In genomic region chr8:84825636-84826035, GRCm38 (mm10) we compare ENCODE assay signal across 15 mouse cellular contexts. TPM values are rescaled to one million over a fixed set of nuclear protein-coding genes. Genes with fewer than 3 reads are reported as not detected.
DNase-seq lines count a peak whose midpoint lies in the region; ATAC-seq and TF ChIP-seq lines count a peak whose summit lies in the region.
"Had no signal": no experiment of that assay in that cellular context is flagged by ENCODE, and none has a peak within 500 bp of the region (broad histone marks: within the 10 kb centered on the region; RNA-seq: fewer than 3 reads in every experiment).

No protein-coding gene starts in this region.

- no peak for TF ChIP-seq CTCF in MEL (IDR thresholded peaks at IDR 0.05 in 2 of 3, conservative IDR thresholded peaks at IDR 0.05 in 1 of 3; ENCODE audit: control insufficient read depth in 1 of 3, insufficient read depth in 1 of 3, low read depth in 2 of 3, low read length in 3 of 3, poor library complexity in 1 of 3, severe bottlenecking in 1 of 3)
- no peak for TF ChIP-seq CTCF in liver, embryonic 14.5 days (IDR thresholded peaks at IDR 0.05; ENCODE audit: low read depth)
- no peak for TF ChIP-seq CTCF in midbrain, postnatal 0 days (IDR thresholded peaks at IDR 0.05)
- TF ChIP-seq CTCF in layer of hippocampus, adult 2 months (conservative IDR thresholded peaks at IDR 0.05): no peak

- TF ChIP-seq POLR2A in MEL (IDR thresholded peaks at IDR 0.05; ENCODE audit: control insufficient read depth in 1 of 2, insufficient read depth in 1 of 2, low read depth in 1 of 2, low read length in 2 of 2, poor library complexity in 1 of 2): no peak

- peak overlapping the region; percentile 50 to 61 for H3K4me3 ChIP-seq in MEL (ENCODE audit: control insufficient read depth in 1 of 2, insufficient read depth in 1 of 2, low read depth in 2 of 2, low read length in 2 of 2)
- no peak overlapping the region for H3K4me3 ChIP-seq in liver, embryonic 14.5 days (ENCODE audit: insufficient read depth in 1 of 2, low read depth in 2 of 2, low read length in 2 of 2)
- H3K4me3 ChIP-seq in midbrain, postnatal 0 days (ENCODE audit: low read depth, low read length): no peak overlapping the region
- H3K4me3 ChIP-seq in layer of hippocampus, adult 2 months: no peak overlapping the region
- H3K4me3 ChIP-seq: embryonic facial prominence, embryonic 13.5 days; forebrain, embryonic 12.5 days; midbrain, embryonic 10.5 days; neural tube, embryonic 12.5 days had no signal

- no peaks in the 10 kb centered on the region for H3K27me3 ChIP-seq in MEL (ENCODE audit: control insufficient read depth in 1 of 2, insufficient read depth in 2 of 2, low read length in 2 of 2)
- H3K27me3 ChIP-seq in liver, embryonic 14.5 days (ENCODE audit: control insufficient read depth, insufficient read depth, low read length): no peaks in the 10 kb centered on the region
- no peaks in the 10 kb centered on the region; the same call in 1 of the 2 replicates for H3K27me3 ChIP-seq in splenic B cell, adult 2 months (ENCODE audit: control insufficient read depth, insufficient read depth, low read length, poor library complexity, severe bottlenecking)
- no peaks in the 10 kb centered on the region for H3K27me3 ChIP-seq in midbrain, postnatal 0 days (ENCODE audit: insufficient read depth, low read length)

- H3K27ac ChIP-seq in MEL (ENCODE audit: control insufficient read depth, low read depth, low read length): peak overlapping the region; percentile 71
- peak overlapping the region; percentile 60 for H3K27ac ChIP-seq in liver, embryonic 14.5 days
- H3K27ac ChIP-seq in midbrain, postnatal 0 days (ENCODE audit: low read depth, low read length): no peak overlapping the region
- no peak overlapping the region for H3K27ac ChIP-seq in layer of hippocampus, adult 2 months
- H3K27ac ChIP-seq: embryonic facial prominence, embryonic 13.5 days; forebrain, embryonic 12.5 days; midbrain, embryonic 10.5 days; neural tube, embryonic 12.5 days had no signal

- H3K4me2 ChIP-seq in liver, embryonic 14.5 days (ENCODE audit: low read depth): peak overlapping the region; percentile 26
- H3K4me2 ChIP-seq in midbrain, postnatal 0 days (ENCODE audit: low read depth, low read length, poor library complexity, severe bottlenecking): no peak overlapping the region
- H3K4me2 ChIP-seq: embryonic facial prominence, embryonic 13.5 days; forebrain, embryonic 12.5 days; neural tube, embryonic 12.5 days had no signal

- peak in 1 of 2 experiments; percentile 27; a peak in 1 of 4 replicates for TF ChIP-seq EP300 in MEL (IDR thresholded peaks at IDR 0.05; ENCODE audit: low read depth in 1 of 2, low read length in 2 of 2)
- TF ChIP-seq EP300 in liver, embryonic 14.5 days (IDR thresholded peaks at IDR 0.05; ENCODE audit: low read depth): no peak

- peak; percentile 72 for DNase-seq in CD4-positive helper T cell, adult 2 months (ENCODE audit: low read depth, low spot score)
- DNase-seq in MEL (ENCODE audit: low read depth, low spot score): peak; percentile 78
- no peak for DNase-seq in liver, embryonic 14.5 days (ENCODE audit: low read depth in 3 of 3, low spot score in 3 of 3)
- DNase-seq in splenic B cell, adult 2 months (ENCODE audit: low read depth, low spot score): peak; percentile 31
- DNase-seq in midbrain, postnatal 0 days (ENCODE audit: low spot score): no peak
- DNase-seq in left cerebral cortex, adult 9 months (ENCODE audit: low spot score in 2 of 2): no peak
- DNase-seq in cerebellum, adult 9-10 months: no peak
- DNase-seq in layer of hippocampus, adult 2 months (ENCODE audit: low spot score in 2 of 2): no peak
- DNase-seq: cerebellum, adult 2 months; heart, postnatal 36 days had no signal

- peak overlapping the region; percentile 35 for H3K9ac ChIP-seq in MEL (ENCODE audit: control insufficient read depth, low read depth, low read length, poor library complexity, severe bottlenecking)
- no peak overlapping the region; the same call in 1 of the 2 replicates for H3K9ac ChIP-seq in liver, embryonic 14.5 days (replicated peaks)
- H3K9ac ChIP-seq in midbrain, postnatal 0 days (replicated peaks; ENCODE audit: low read length, poor library complexity, severe bottlenecking): no peak overlapping the region
- H3K9ac ChIP-seq: embryonic facial prominence, embryonic 13.5 days; forebrain, embryonic 12.5 days; neural tube, embryonic 12.5 days had no signal

- no peaks in the 10 kb centered on the region; the same call in 1 of the 2 replicates for H3K79me2 ChIP-seq in MEL (ENCODE audit: control insufficient read depth, insufficient read depth, low read length, poor library complexity)

- no peak for TF ChIP-seq RAD21 in MEL (IDR thresholded peaks at IDR 0.05; ENCODE audit: low read depth, low read length)

- H3K9me3 ChIP-seq in MEL (replicated peaks; ENCODE audit: insufficient read depth, low read length): no peaks in the 10 kb centered on the region
- no peaks in the 10 kb centered on the region for H3K9me3 ChIP-seq in liver, embryonic 14.5 days (ENCODE audit: control insufficient read depth, low read length)
- H3K9me3 ChIP-seq in midbrain, postnatal 0 days (ENCODE audit: low read length): no peaks in the 10 kb centered on the region
- H3K9me3 ChIP-seq: embryonic facial prominence, embryonic 13.5 days; forebrain, embryonic 12.5 days; midbrain, embryonic 10.5 days; neural tube, embryonic 12.5 days had no signal

- WGBS in liver, embryonic 14.5 days (ENCODE audit: insufficient replicate concordance): 21% methylated on average over 4 of the region's 4 CpGs
- WGBS in midbrain, postnatal 0 days: 73% methylated on average over 4 of the region's 4 CpGs

- peak; percentile 45; the same call in 1 of the 2 replicates for ATAC-seq in liver, embryonic 14.5 days (ENCODE audit: insufficient read depth)
- no peak for ATAC-seq in midbrain, postnatal 0 days (ENCODE audit: low FRiP score)
- ATAC-seq: intestine, embryonic 16.5 days had no signal

- peaks cover 0 to 6% of the 10 kb centered on the region in 2 experiments; a peak in 1 of 4 replicates for H3K36me3 ChIP-seq in MEL (ENCODE audit: control insufficient read depth in 1 of 2, insufficient read depth in 2 of 2, low read length in 2 of 2)
- H3K36me3 ChIP-seq in liver, embryonic 14.5 days (replicated peaks; ENCODE audit: control insufficient read depth, insufficient read depth, low read depth): no peaks in the 10 kb centered on the region
- H3K36me3 ChIP-seq in splenic B cell, adult 2 months (ENCODE audit: control insufficient read depth, insufficient read depth, low read length, poor library complexity, severe bottlenecking): no peaks in the 10 kb centered on the region
- H3K36me3 ChIP-seq in midbrain, postnatal 0 days (ENCODE audit: insufficient read depth, low read length): no peaks in the 10 kb centered on the region
- H3K36me3 ChIP-seq: embryonic facial prominence, embryonic 13.5 days; forebrain, embryonic 12.5 days; midbrain, embryonic 10.5 days; neural tube, embryonic 12.5 days had no signal

- peaks cover 4 to 5% of the 10 kb centered on the region in 2 experiments; a peak in 3 of 4 replicates for H3K4me1 ChIP-seq in MEL (ENCODE audit: control insufficient read depth in 1 of 2, insufficient read depth in 2 of 2, low read length in 2 of 2)
- peaks cover 19 to 20% of the 10 kb centered on the region in 2 experiments for H3K4me1 ChIP-seq in liver, embryonic 14.5 days (replicated peaks; ENCODE audit: control insufficient read depth in 2 of 2, insufficient read depth in 2 of 2, low read length in 1 of 2)
- no peaks in the 10 kb centered on the region for H3K4me1 ChIP-seq in midbrain, postnatal 0 days (ENCODE audit: insufficient read depth, low read length)

RNA-seq across cellular contexts. Expression of gene Dand5, which starts 3.0 kb away (rescaled TPM):
- 1.4 and 1.7 TPM in 2 replicates for total RNA-seq in MEL (2012; rRNA removed)
- polyA plus RNA-seq in MEL (2012; ENCODE audit: insufficient read depth in 1 of 2, insufficient read length in 2 of 2, low read depth in 1 of 2, low replicate concordance in 2 of 2, missing spikeins in 1 of 2): 1 to 10 TPM in 1 of 2 experiments, not detected in 1; 2.2 TPM
- 1.9 TPM in 2 replicates for polyA plus RNA-seq in liver, embryonic 14.5 days (2012; rRNA removed)
- polyA plus RNA-seq in liver, embryonic 14.5 days (2014; fragmentation: Nextera tagmentation; extraction: Ambion mirVana): 2.5 and 2.7 TPM in 2 replicates
- total RNA-seq in midbrain, postnatal 0 days (2014; rRNA removed): 7.6 and 7.7 TPM in 2 replicates
- 12.6 and 14.5 TPM in 2 replicates for polyA plus RNA-seq in midbrain, postnatal 0 days (2015; fragmentation: Nextera tagmentation; extraction: Ambion mirVana)
- 10 to 100 TPM; 11.9 TPM for total RNA-seq in layer of hippocampus, adult 2 months (2021)

RNA-seq across cellular contexts. Expression of gene Gadd45gip1, which starts 5.7 kb away (rescaled TPM):
- total RNA-seq in MEL (2012; rRNA removed): 47.5 and 51.8 TPM in 2 replicates
- 10 to 100 TPM in 1 of 2 experiments, not detected in 1; 62.9 TPM for polyA plus RNA-seq in MEL (2012; ENCODE audit: insufficient read depth in 1 of 2, insufficient read length in 2 of 2, low read depth in 1 of 2, low replicate concordance in 2 of 2, missing spikeins in 1 of 2)
- 24.4 and 31.0 TPM in 2 replicates for polyA plus RNA-seq in liver, embryonic 14.5 days (2012; rRNA removed)
- polyA plus RNA-seq in liver, embryonic 14.5 days (2014; fragmentation: Nextera tagmentation; extraction: Ambion mirVana): 50.2 and 55.7 TPM in 2 replicates
- 27.5 and 28.2 TPM in 2 replicates for total RNA-seq in midbrain, postnatal 0 days (2014; rRNA removed)
- 42.9 and 45.1 TPM in 2 replicates for polyA plus RNA-seq in midbrain, postnatal 0 days (2015; fragmentation: Nextera tagmentation; extraction: Ambion mirVana)
- 10 to 100 TPM; 23.3 to 26.1 TPM for total RNA-seq in layer of hippocampus, adult 2 months (2021)

RNA-seq across cellular contexts. Expression of gene Rad23a, which starts 14.8 kb away (rescaled TPM):
- 62.6 and 66.7 TPM in 2 replicates for total RNA-seq in MEL (2012; rRNA removed)
- polyA plus RNA-seq in MEL (2012; ENCODE audit: insufficient read depth in 1 of 2, insufficient read length in 2 of 2, low read depth in 1 of 2, low replicate concordance in 2 of 2, missing spikeins in 1 of 2): 100 to 1,000 TPM in 1 of 2 experiments, not detected in 1; 155 TPM
- 139 and 184 TPM in 2 replicates for polyA plus RNA-seq in liver, embryonic 14.5 days (2012; rRNA removed)
- 258 and 279 TPM in 2 replicates for polyA plus RNA-seq in liver, embryonic 14.5 days (2014; fragmentation: Nextera tagmentation; extraction: Ambion mirVana)
- total RNA-seq in midbrain, postnatal 0 days (2014; rRNA removed): 43.8 and 57.5 TPM in 2 replicates
- polyA plus RNA-seq in midbrain, postnatal 0 days (2015; fragmentation: Nextera tagmentation; extraction: Ambion mirVana): 83.5 and 88.3 TPM in 2 replicates
- 10 to 100 TPM; 63.4 to 75.9 TPM for total RNA-seq in layer of hippocampus, adult 2 months (2021)

RNA-seq across cellular contexts. Expression of gene Calr, which starts 21.1 kb away (rescaled TPM):
- total RNA-seq in MEL (2012; rRNA removed): 550 and 567 TPM in 2 replicates
- polyA plus RNA-seq in MEL (2012; ENCODE audit: insufficient read depth in 1 of 2, insufficient read length in 2 of 2, low read depth in 1 of 2, low replicate concordance in 2 of 2, missing spikeins in 1 of 2): 1,000 to 10,000 TPM in 1 of 2 experiments, not detected in 1; 1,110 TPM
- 144 and 262 TPM in 2 replicates for polyA plus RNA-seq in liver, embryonic 14.5 days (2012; rRNA removed)
- polyA plus RNA-seq in liver, embryonic 14.5 days (2014; fragmentation: Nextera tagmentation; extraction: Ambion mirVana): 348 and 351 TPM in 2 replicates
- total RNA-seq in midbrain, postnatal 0 days (2014; rRNA removed): 369 and 436 TPM in 2 replicates
- polyA plus RNA-seq in midbrain, postnatal 0 days (2015; fragmentation: Nextera tagmentation; extraction: Ambion mirVana): 444 and 445 TPM in 2 replicates
- total RNA-seq in layer of hippocampus, adult 2 months (2021): 100 to 1,000 TPM; 457 to 504 TPM

RNA-seq across cellular contexts. Expression of gene Nfix, which starts 25.5 kb away (rescaled TPM):
- total RNA-seq in MEL (2012; rRNA removed): 11.3 and 14.4 TPM in 2 replicates
- 10 to 100 TPM in 1 of 2 experiments, not detected in 1; 29.1 TPM for polyA plus RNA-seq in MEL (2012; ENCODE audit: insufficient read depth in 1 of 2, insufficient read length in 2 of 2, low read depth in 1 of 2, low replicate concordance in 2 of 2, missing spikeins in 1 of 2)
- 1.2 and 1.4 TPM in 2 replicates for polyA plus RNA-seq in liver, embryonic 14.5 days (2012; rRNA removed)
- 2.5 and 3.1 TPM in 2 replicates for polyA plus RNA-seq in liver, embryonic 14.5 days (2014; fragmentation: Nextera tagmentation; extraction: Ambion mirVana)
- 40.1 and 62.5 TPM in 2 replicates for total RNA-seq in midbrain, postnatal 0 days (2014; rRNA removed)
- 41.7 and 53.7 TPM in 2 replicates for polyA plus RNA-seq in midbrain, postnatal 0 days (2015; fragmentation: Nextera tagmentation; extraction: Ambion mirVana)
- 100 to 1,000 TPM; 408 to 482 TPM for total RNA-seq in layer of hippocampus, adult 2 months (2021)

Comparison
In these comparisons a context has a peak if more than half of its experiments do, and no peak if none do; other contexts are left out.
1. DNase-seq: peak in CD4-positive helper T cell, adult 2 months (single experiment), MEL (single experiment) and splenic B cell, adult 2 months (single experiment); none in liver, embryonic 14.5 days (0 of 3), midbrain, postnatal 0 days (single experiment), left cerebral cortex, adult 9 months (0 of 2), cerebellum, adult 9-10 months (single experiment) and layer of hippocampus, adult 2 months (0 of 2).
2. H3K27ac ChIP-seq: peak in MEL (single experiment) and liver, embryonic 14.5 days (single experiment); none in midbrain, postnatal 0 days (single experiment) and layer of hippocampus, adult 2 months (single experiment).
3. H3K4me3 ChIP-seq: peak in MEL (2 of 2); none in liver, embryonic 14.5 days (0 of 2), midbrain, postnatal 0 days (single experiment) and layer of hippocampus, adult 2 months (single experiment).